Mouse (Mus musculus) forelimb bud, embryonic 11.5 days (tissue): ENCODE data around the gene Gyg.
"Not testable (repeated sequence)": the region's sequence is repeated elsewhere in the genome, so short reads cannot be mapped to it uniquely, and the experiment has no call there.

Source experiments
- DNase-seq: peaks from one replicate; pipeline ENCODE4 v3.0.0-alpha.2; 2012; ENCODE audit warnings: low read depth, low spot score

The Gyg gene

DNA sequence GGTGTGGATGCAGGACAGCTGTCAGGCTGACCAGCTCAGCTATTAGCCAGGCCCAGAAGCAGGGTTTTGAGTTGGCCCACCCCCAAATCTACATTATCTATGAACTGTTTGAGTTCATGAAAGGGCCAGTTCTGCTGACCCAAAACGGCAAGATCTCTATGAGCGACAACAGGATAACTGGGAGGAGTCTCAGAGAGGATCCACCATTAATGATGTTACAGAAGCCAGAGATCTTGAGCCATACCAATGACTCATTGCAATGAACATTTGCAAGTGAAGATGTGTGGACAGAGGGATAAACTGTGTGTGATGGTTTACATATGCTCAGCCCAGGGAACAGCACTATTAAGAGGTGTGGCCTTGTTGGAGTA, 23.8 kb downstream of the Gyg start:
- no peak for DNase-seq

- no peak for DNase-seq
Measured at GRCm38 (mm10) chr3:20130456-20131349, 24.4 kb downstream of the Gyg start.

- DNase-seq = no peak
Measured at GRCm38 (mm10) chr3:20129491-20129890, 25.6 kb downstream of the Gyg start.

DNA sequence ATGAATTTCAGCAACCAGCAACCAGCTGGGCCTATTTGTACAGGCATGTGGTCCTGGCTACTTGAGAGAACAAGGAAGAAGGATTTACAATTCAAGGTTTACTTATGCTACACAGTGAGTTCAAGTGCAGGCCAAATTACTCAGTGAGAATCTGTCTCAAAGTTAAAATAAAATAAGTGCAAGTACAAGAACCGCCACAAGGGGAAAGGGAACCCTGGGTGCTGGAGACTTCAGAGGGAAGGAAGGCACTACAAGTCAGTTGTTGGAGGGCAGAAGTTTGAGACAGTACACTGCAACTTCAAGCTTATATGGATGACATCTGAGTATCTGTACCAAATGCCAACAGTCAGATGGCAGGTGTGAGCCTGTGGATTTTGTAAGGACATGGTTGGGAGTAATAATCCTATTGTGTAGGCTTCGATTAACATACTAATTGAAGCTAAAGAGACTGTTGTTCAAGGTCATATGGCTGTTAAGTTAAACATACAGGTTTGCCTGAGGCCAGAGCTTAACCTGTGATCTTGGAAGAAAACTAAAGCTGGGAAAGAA, 28.0 kb downstream of the Gyg start:
- no peak for DNase-seq

DNA sequence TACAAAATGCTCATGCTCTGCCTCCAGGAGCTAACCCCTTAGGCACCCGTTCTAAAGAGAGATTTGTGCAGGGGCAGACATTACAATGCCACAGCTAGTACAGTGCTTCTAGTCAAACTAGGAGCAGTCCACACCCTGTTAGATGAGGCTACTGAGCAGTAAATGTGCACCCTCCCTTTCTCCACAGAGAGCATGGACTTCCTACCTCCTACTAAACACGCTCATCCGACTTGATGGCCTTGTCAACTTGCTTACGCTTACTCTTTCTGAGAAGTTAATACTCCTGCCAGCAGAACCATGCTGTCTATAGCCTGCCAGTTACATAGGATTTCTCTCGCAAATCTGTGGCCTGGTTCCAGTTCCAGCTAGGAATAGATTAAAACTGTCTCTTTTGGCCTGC, 29.5 kb downstream of the Gyg start:
- DNase-seq = no peak

DNA sequence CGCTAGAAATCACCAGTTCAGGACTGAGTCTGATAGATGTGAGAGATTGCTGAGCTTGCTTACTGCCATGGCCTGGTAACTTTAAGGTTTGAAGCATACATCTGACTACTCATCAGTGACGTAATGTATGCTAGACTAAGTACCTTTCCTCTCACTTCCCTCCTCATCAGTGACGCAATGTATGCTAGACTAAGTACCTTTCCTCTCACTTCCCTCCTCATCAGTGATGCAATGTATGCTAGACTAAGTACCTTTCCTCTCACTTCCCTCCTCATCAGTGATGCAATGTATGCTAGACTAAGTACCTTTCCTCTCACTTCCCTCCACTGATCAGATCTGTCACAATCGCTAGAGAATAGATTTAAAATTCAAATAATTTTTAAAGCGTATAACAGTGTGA, 33.5 kb downstream of the Gyg start:
- DNase-seq = not testable (repeated sequence)

- DNase-seq = no peak
Measured at GRCm38 (mm10) chr3:20119686-20120244, 35.4 kb downstream of the Gyg start.

GRCm38 (mm10) chr3:20119044-20119591, 36.0 kb downstream of the Gyg start:
- DNase-seq = no peak

DNA sequence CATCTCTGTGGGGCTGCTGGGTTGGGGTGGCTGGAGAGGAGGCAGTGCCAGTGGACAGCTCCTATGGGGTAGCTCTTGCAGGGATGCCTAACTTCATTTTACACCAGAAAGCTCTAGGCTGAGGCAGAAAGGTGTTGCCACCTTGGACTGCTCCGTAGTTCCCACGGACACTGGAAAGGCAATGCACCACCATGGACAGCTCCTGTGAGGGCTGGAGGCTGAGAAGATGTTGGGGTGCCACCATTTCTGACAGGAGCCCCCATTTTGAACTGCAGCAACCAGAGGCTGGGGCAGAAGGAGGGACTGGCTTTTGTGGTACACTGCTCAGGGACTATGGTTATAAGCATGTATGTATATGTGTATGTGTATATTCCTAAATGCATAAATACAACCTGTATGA, 43.2 kb downstream of the Gyg start:
- DNase-seq = no peak

DNA sequence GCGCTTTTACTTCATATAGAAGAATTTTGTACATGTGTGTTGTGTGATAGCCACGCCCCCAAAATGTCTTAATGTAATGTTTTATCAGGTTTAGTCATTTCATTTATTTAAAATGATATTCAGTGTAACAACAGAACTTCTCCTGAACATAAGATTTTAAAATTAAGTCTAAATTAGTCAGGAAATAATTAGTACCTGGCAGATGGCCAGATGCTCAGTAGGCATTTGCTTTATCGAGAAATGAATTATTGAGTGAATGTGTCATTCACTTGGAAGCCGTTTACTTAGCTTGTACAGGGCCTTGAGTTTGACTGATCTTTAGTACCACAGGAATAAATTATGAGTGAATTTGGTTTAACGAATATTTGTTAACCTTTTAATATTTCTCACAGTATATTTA, 46.2 kb downstream of the Gyg start:
- DNase-seq = no peak

GRCm38 (mm10) chr3:20104776-20105175, 50.3 kb downstream of the Gyg start:
- DNase-seq = no peak

GRCm38 (mm10) chr3:20104318-20104717, 50.8 kb downstream of the Gyg start:
- no peak for DNase-seq

DNA sequence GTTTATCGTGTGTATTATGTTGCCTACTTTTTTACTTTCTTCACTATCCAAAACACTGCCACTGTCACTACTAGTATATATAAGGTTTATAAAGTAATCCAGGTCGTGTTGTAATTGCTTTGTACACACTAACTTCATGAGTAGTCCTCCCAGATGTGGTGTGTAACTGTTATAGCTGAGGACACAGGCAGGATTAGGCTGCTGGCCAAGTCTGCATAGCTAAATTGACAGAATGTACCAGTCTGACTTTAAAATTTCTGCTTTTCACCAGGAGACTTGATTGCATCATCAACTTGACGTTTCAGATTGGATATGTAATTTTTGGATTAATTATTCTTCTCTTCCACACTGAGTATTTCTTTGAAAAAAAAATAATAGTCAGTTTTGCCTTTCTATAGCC, 51.3 kb downstream of the Gyg start:
- DNase-seq = no peak

- no peak for DNase-seq
Measured at GRCm38 (mm10) chr3:20082161-20082560, 73.0 kb downstream of the Gyg start.

- DNase-seq = no peak
Measured at GRCm38 (mm10) chr3:20076145-20077053, 78.7 kb downstream of the Gyg start.
